Mouse (Mus musculus) adrenal gland, adult 18-20 months (tissue): ENCODE results near the gene Ntrk2. TPM values are rescaled to one million over a fixed set of nuclear protein-coding genes. Genes with fewer than 3 reads are reported as not detected.
A peak's percentile ranks its signal among the peaks of the same experiment; 100 is the strongest.

Source experiments
- DNase-seq, 2 experiments: peaks; one replicate each; pipeline ENCODE4 v3.0.0; 2021 to 2022; ENCODE audit warnings: low spot score in 2 of 2
- long read RNA-seq, 2 experiments: library from polyadenylated mRNA; stranded (forward); transcript quantifications; one replicate each; pipeline ENCODE4 v2.0.0; 2021
- total RNA-seq, 2 experiments: library from RNA; stranded (reverse); gene quantifications; 1 replicate in 1 of 2; 2 replicates in 1 of 2; pipeline ENCODE4 v1.2.3; 2021

The Ntrk2 gene
- 10 to 100 TPM; 26.2 to 56.1 TPM for total RNA-seq
- long read RNA-seq, experiment 1, full-length matches to known transcripts, result 21 of 47 reads
- long read RNA-seq, experiment 1, partial matches to known transcripts, result 1 of 47 reads
- long read RNA-seq, experiment 1, other reads (novel, unspliced or antisense), result 25 of 47 reads
- long read RNA-seq, experiment 2, full-length matches to known transcripts, result 27 of 60 reads
- long read RNA-seq, experiment 2, partial matches to known transcripts, result 6 of 60 reads
- long read RNA-seq, experiment 2, other reads (novel, unspliced or antisense), result 27 of 60 reads

GRCm38 (mm10) chr13:58806397-58806892 lies at the start of gene Ntrk2:
TSS of gene Ntrk2 (plus strand) at chr13:58806569.
- peak; percentile 67 to 71 for DNase-seq

- DNase-seq, result no peak
These were observed 45.3 kb upstream of the Ntrk2 start for GRCm38 (mm10) chr13:58761003-58761630.

GRCm38 (mm10) chr13:58768258-58768657 lies 38.1 kb upstream of the Ntrk2 start:
- DNase-seq, result no peak

- DNase-seq, result no peak
These were observed 36.9 kb upstream of the Ntrk2 start for GRCm38 (mm10) chr13:58769438-58769837.

GRCm38 (mm10) chr13:58779261-58779660 lies 27.1 kb upstream of the Ntrk2 start:
- DNase-seq, result no peak

GRCm38 (mm10) chr13:58786476-58786875 lies 19.9 kb upstream of the Ntrk2 start:
- no peak for DNase-seq

GRCm38 (mm10) chr13:58790741-58791140 lies 15.6 kb upstream of the Ntrk2 start:
- no peak for DNase-seq

GRCm38 (mm10) chr13:58797386-58797785 lies 9.0 kb upstream of the Ntrk2 start:
- no peak for DNase-seq

GRCm38 (mm10) chr13:58801291-58801690 lies 5.1 kb upstream of the Ntrk2 start:
- DNase-seq, result no peak

GRCm38 (mm10) chr13:58803882-58804281 lies 2.5 kb upstream of the Ntrk2 start:
- DNase-seq, result no peak

- DNase-seq, result no peak
These were observed 536 bp upstream of the Ntrk2 start for GRCm38 (mm10) chr13:58805833-58806232.

- DNase-seq, result no peak
These were observed 693 bp downstream of the Ntrk2 start for GRCm38 (mm10) chr13:58806896-58807628.

- DNase-seq, result peak in 1 of 2 experiments; percentile 14
These were observed 1.4 kb downstream of the Ntrk2 start for GRCm38 (mm10) chr13:58807629-58808363.

- DNase-seq, result peak; percentile 6 to 22
These were observed 2.0 kb downstream of the Ntrk2 start for GRCm38 (mm10) chr13:58808381-58808821.

- DNase-seq, result no peak
These were observed 3.6 kb downstream of the Ntrk2 start for GRCm38 (mm10) chr13:58809930-58810329.

- no peak for DNase-seq
These were observed 18.4 kb downstream of the Ntrk2 start for GRCm38 (mm10) chr13:58824752-58825151.

GRCm38 (mm10) chr13:58826356-58827197 lies 20.2 kb downstream of the Ntrk2 start:
- no peak for DNase-seq

- DNase-seq, result no peak
These were observed 25.6 kb downstream of the Ntrk2 start for GRCm38 (mm10) chr13:58831999-58832398.

GRCm38 (mm10) chr13:58834726-58835125 lies 28.4 kb downstream of the Ntrk2 start:
- DNase-seq, result no peak

- DNase-seq, result no peak
These were observed 30.5 kb downstream of the Ntrk2 start for GRCm38 (mm10) chr13:58836891-58837290.
